Mouse (Mus musculus): ENCODE results near the gene Folh1.

GRCm38 (mm10) chr7:86775617-86776325 lies at the start of gene Folh1:
- TF ChIP-seq CTCF (IDR thresholded peaks at IDR 0.05; ENCODE audit: extremely low read depth, insufficient read depth, low read length) (no peak), POLR2A (IDR thresholded peaks at IDR 0.05; ENCODE audit: extremely low read depth, insufficient read depth, low read length) (no peak)

Measured in cortical plate, adult 2 months (tissue).